Mouse (Mus musculus) megakaryocyte, adult 5-6 weeks (primary cell): Measurements from ENCODE around the gene Gtf2i. TPM values are rescaled to one million over a fixed set of nuclear protein-coding genes. Genes with fewer than 3 reads are reported as not detected.
A peak's percentile ranks its signal among the peaks of the same experiment; 100 is the strongest.
"Not testable (repeated sequence)": the region's sequence is repeated elsewhere in the genome, so short reads cannot be mapped to it uniquely, and the experiment has no call there.

ENCODE experiments used
- ATAC-seq: 2 replicates; pipeline ENCODE4 v1.8.0; 2016; ENCODE audit warnings: mild to moderate bottlenecking, inconsistent platforms; ENCODE audit not compliant: poor library complexity, severe bottlenecking
- total RNA-seq, 2 experiments: library from RNA; stranded (forward) in 1 of 2; stranded (reverse) in 1 of 2; fragments of 153-499, 151-499 nt in 1 of 2; fragments of 221-1000, 200-1000 nt in 1 of 2; gene quantifications; 2 replicates each; pipeline versions ENCODE4 v1.2.3 to v1.2.4; 2015 to 2017

Gene Gtf2i
- 24.8 and 31.2 TPM in 2 replicates for total RNA-seq (2015)
- total RNA-seq (2017) = 15.5 and 23.6 TPM in 2 replicates

GRCm38 (mm10) chr5:134314688-134315622 is at the start of gene Gtf2i:
Gene Gtf2i, minus strand, starts transcription at chr5:134314760.
- ATAC-seq = peak; percentile 85

- no peak for ATAC-seq
Observed at GRCm38 (mm10) chr5:134359101-134359500, 44.5 kb upstream of the Gtf2i start.

- ATAC-seq = not testable (repeated sequence)
Observed at GRCm38 (mm10) chr5:134355372-134355771, 40.8 kb upstream of the Gtf2i start.

- no peak for ATAC-seq
Observed at GRCm38 (mm10) chr5:134353117-134353516, 38.6 kb upstream of the Gtf2i start.

GRCm38 (mm10) chr5:134352527-134353001 is 38.0 kb upstream of the Gtf2i start:
- peak; percentile 82 for ATAC-seq

- peak; percentile 91 for ATAC-seq
Observed at GRCm38 (mm10) chr5:134350660-134351059, 36.1 kb upstream of the Gtf2i start.

- ATAC-seq = no peak
Observed at GRCm38 (mm10) chr5:134347066-134347465, 32.5 kb upstream of the Gtf2i start.

- no peak for ATAC-seq
Observed at GRCm38 (mm10) chr5:134345449-134345848, 30.9 kb upstream of the Gtf2i start.

- ATAC-seq = no peak
Observed at GRCm38 (mm10) chr5:134344076-134344475, 29.5 kb upstream of the Gtf2i start.

GRCm38 (mm10) chr5:134343530-134343929 is 29.0 kb upstream of the Gtf2i start:
- ATAC-seq = not testable (repeated sequence)

GRCm38 (mm10) chr5:134342503-134343205 is 28.1 kb upstream of the Gtf2i start:
- peak; percentile 79 for ATAC-seq

GRCm38 (mm10) chr5:134341721-134342120 is 27.2 kb upstream of the Gtf2i start:
- ATAC-seq = no peak

GRCm38 (mm10) chr5:134341321-134341720 is 26.8 kb upstream of the Gtf2i start:
- 0 out of 2 replicates have a peak, but pooled peaks have one; percentile 30 for ATAC-seq

GRCm38 (mm10) chr5:134340101-134340522 is 25.6 kb upstream of the Gtf2i start:
- ATAC-seq = no peak

GRCm38 (mm10) chr5:134337012-134337411 is 22.5 kb upstream of the Gtf2i start:
- not testable (repeated sequence) for ATAC-seq

- ATAC-seq = no peak
Observed at GRCm38 (mm10) chr5:134332743-134333142, 18.2 kb upstream of the Gtf2i start.

- ATAC-seq = no peak
Observed at GRCm38 (mm10) chr5:134330082-134330481, 15.5 kb upstream of the Gtf2i start.

- ATAC-seq = no peak
Observed at GRCm38 (mm10) chr5:134329311-134329710, 14.8 kb upstream of the Gtf2i start.

GRCm38 (mm10) chr5:134328482-134329001 is 14.0 kb upstream of the Gtf2i start:
- ATAC-seq = no peak

GRCm38 (mm10) chr5:134325856-134326566 is 11.5 kb upstream of the Gtf2i start:
- ATAC-seq = no peak

GRCm38 (mm10) chr5:134323869-134324268 is 9.3 kb upstream of the Gtf2i start:
- ATAC-seq = no peak
